Mouse (Mus musculus): ENCODE measurements around the gene Stx6. TPM values are rescaled to one million over a fixed set of nuclear protein-coding genes. Genes with fewer than 3 reads are reported as not detected.

Gene Stx6
- polyA plus RNA-seq, 1 experiment from 2014 or later: 86.1 TPM

DNA sequence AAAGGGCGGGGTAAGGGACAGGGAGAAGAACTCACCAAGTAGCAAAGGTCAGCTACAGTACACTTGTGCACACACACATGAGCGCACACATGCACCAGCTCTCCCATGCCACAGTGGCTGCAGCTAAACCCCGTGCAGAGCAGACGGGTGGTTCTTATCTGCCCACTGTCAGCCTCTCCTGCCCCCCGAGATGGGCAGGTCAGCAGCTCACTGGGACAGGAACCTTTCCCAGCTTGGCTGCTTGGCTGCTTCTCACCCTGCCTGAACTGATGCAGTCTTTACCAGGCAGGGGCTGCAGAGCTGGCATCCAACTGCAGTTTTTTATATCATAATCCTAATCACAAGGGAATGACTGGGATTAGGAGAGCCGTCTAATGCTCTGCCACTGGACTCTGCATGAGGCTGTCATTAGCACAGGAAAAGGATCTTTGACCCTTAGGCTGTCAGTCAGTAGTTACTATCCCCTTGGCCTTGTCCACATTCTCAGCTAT lies 94.2 kb downstream of the Stx6 start:
- Histone ChIP-seq H3K27me3 (no peaks in the 10 kb centered on the region), H3K27ac (no peak overlapping the region), H3K4me1 (peaks cover 7% of the 10 kb centered on the region; the same call in 1 of the 2 replicates), H3K4me2 (no peak overlapping the region), H3K9me3 (no peaks in the 10 kb centered on the region), H3K9ac (no peak overlapping the region), H3K4me3 (no peak overlapping the region), H3K36me3 (no peaks in the 10 kb centered on the region)
- WGBS: 60% methylated on average over 6 of the region's 6 CpGs
- no peak for ATAC-seq (ENCODE audit: insufficient number of reproducible peaks, low FRiP score, low TSS enrichment, low read depth)

DNA sequence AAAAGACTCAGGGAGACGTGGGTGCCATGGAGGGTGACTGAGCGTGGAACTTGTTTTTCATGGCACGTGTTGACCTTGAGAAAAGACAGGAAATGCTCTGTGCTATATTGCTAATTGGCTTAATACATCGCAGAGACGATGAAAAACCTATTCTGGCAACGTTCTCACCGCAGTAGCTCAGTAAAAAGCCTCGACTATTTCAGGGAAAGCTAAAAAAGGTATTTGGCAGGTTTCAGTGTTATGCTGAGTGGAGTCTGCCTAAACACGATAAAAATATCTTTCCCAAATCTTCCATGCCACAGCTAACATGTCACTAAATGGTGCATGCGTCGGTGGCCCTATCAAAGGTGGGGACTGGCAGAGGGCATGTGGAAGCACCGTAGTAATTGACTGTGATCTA lies 94.6 kb downstream of the Stx6 start:
- 49% methylated on average over 12 of the region's 12 CpGs for WGBS
- no peak overlapping the region for H3K27ac ChIP-seq
- no peak for ATAC-seq (ENCODE audit: insufficient number of reproducible peaks, low FRiP score, low TSS enrichment, low read depth)

DNA sequence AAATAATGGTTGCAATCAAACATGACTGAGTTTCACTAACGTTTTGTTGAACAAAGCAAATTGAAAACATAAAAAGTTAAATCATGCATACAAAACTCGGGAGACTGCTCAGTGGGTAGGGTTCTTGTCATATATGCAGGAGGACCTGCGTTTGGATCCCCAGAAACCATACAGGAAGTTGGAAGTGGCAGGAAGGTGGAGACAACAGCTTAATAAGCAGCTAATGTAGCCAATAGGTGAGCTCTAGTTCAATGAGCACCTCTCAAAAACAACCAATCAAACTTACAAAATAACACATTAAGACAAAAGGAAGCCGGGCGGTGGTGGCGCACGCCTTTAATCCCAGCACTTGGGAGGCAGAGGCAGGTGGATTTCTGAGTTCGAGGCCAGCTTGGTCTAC lies 95.8 kb downstream of the Stx6 start:
- Histone ChIP-seq H3K36me3 (no peaks in the 10 kb centered on the region), H3K4me3 (no peak overlapping the region), H3K27me3 (no peaks in the 10 kb centered on the region), H3K27ac (no peak overlapping the region), H3K9ac (no peak overlapping the region), H3K4me1 (peaks cover 7% of the 10 kb centered on the region; the same call in 1 of the 2 replicates), H3K4me2 (no peak overlapping the region), H3K9me3 (no peaks in the 10 kb centered on the region)
- ATAC-seq (ENCODE audit: insufficient number of reproducible peaks, low FRiP score, low TSS enrichment, low read depth): no peak
- WGBS: 90% methylated on average over 8 of the region's 8 CpGs

More for the DNA sequence above, 94.6 kb downstream of the Stx6 start:
- Histone ChIP-seq H3K27me3 (no peaks in the 10 kb centered on the region), H3K9me3 (no peaks in the 10 kb centered on the region), H3K36me3 (no peaks in the 10 kb centered on the region), H3K4me1 (peaks cover 7% of the 10 kb centered on the region; the same call in 1 of the 2 replicates), H3K4me3 (no peak overlapping the region), H3K4me2 (no peak overlapping the region), H3K9ac (no peak overlapping the region)

Other genes starting within 250 kb of the Stx6 start
- 5.5 and 7.1 TPM in 2 replicates for gene Ier5, start 59.1 kb upstream of the Stx6 start, polyA plus RNA-seq (2015; fragmentation: Nextera tagmentation; extraction: Ambion mirVana)
- 9.6 and 10.5 TPM in 2 replicates for gene Mr1, start 11.9 kb upstream of the Stx6 start, polyA plus RNA-seq (2015; fragmentation: Nextera tagmentation; extraction: Ambion mirVana)
- gene BC034090, start 85.7 kb downstream of the Stx6 start, polyA plus RNA-seq (2015; fragmentation: Nextera tagmentation; extraction: Ambion mirVana): 6.0 and 6.1 TPM in 2 replicates